ENCODE assay signal across 9 mouse cellular contexts in genomic region chr8:11450184-11451113, GRCm38 (mm10). TPM values are rescaled to one million over a fixed set of nuclear protein-coding genes. Genes with fewer than 3 reads are reported as not detected.
DNase-seq lines count a peak whose midpoint lies in the region; ATAC-seq and TF ChIP-seq lines count a peak whose summit lies in the region.
"Had no signal": no experiment of that assay in that cellular context is flagged by ENCODE, and none has a peak within 500 bp of the region (broad histone marks: within the 10 kb centered on the region; RNA-seq: fewer than 3 reads in every experiment).

No protein-coding gene starts in this region.

- POLR2A ChIA-PET in Patski (lab: Charles Lee), result interaction anchor here (0.7 to 2.5 kb wide), 4 partner anchors 15 to 36 kb away, joined by 3 to 11 read pairs (median 6); no protein-coding TSS in a partner anchor

- in situ Hi-C loops in Patski (cut with MboI; ENCODE audit: low pct_unique_long_range_greater_than_20kb), result loop anchor here (5.0 kb wide), 1 partner anchor 162 kb away; no protein-coding TSS in a partner anchor

- H3K36me3 ChIP-seq in midbrain, embryonic 10.5 days, result no peaks in the 10 kb centered on the region; the same call in 1 of the 2 replicates
- no peaks in the 10 kb centered on the region for H3K36me3 ChIP-seq in midbrain, embryonic 15.5 days (replicated peaks)
- peaks cover 33% of the 10 kb centered on the region for H3K36me3 ChIP-seq in embryonic facial prominence, embryonic 14.5 days (ENCODE audit: control insufficient read depth, insufficient read depth, low read length)
- H3K36me3 ChIP-seq in liver, embryonic 14.5 days (replicated peaks; ENCODE audit: control insufficient read depth, insufficient read depth, low read depth), result no peaks in the 10 kb centered on the region

- H3K4me2 ChIP-seq in midbrain, embryonic 15.5 days, result no peak overlapping the region
- H3K4me2 ChIP-seq in embryonic facial prominence, embryonic 14.5 days (ENCODE audit: low read depth, low read length), result no peak overlapping the region
- no peak overlapping the region for H3K4me2 ChIP-seq in liver, embryonic 14.5 days (ENCODE audit: low read depth)
- H3K4me2 ChIP-seq: embryonic facial prominence, embryonic 15.5 days had no signal

- H3K27me3 ChIP-seq in midbrain, embryonic 10.5 days (ENCODE audit: low read depth, poor library complexity, severe bottlenecking), result peaks cover 16% of the 10 kb centered on the region
- H3K27me3 ChIP-seq in midbrain, embryonic 15.5 days (replicated peaks), result no peaks in the 10 kb centered on the region; the same call in 1 of the 2 replicates
- H3K27me3 ChIP-seq in Patski, result no peaks in the 10 kb centered on the region
- H3K27me3 ChIP-seq in embryonic facial prominence, embryonic 14.5 days (replicated peaks; ENCODE audit: control insufficient read depth, insufficient read depth, low read length), result no peaks in the 10 kb centered on the region
- H3K27me3 ChIP-seq in liver, embryonic 14.5 days (ENCODE audit: control insufficient read depth, insufficient read depth, low read length), result no peaks in the 10 kb centered on the region
- H3K27me3 ChIP-seq: embryonic facial prominence, embryonic 15.5 days had no signal

- peak; percentile 47 for DNase-seq in midbrain, embryonic 10.5 days (ENCODE audit: low spot score)
- DNase-seq in Patski (ENCODE audit: low read depth, low spot score), result no peak
- peak; percentile 73 for DNase-seq in embryonic facial prominence, embryonic 14.5 days (ENCODE audit: low spot score)
- peak; percentile 42 for DNase-seq in induced T-regulatory cell, adult 2 months (ENCODE audit: low read depth)
- DNase-seq in liver, embryonic 14.5 days (ENCODE audit: low read depth in 3 of 3, low spot score in 3 of 3), result no peak
- DNase-seq in testis, postnatal 14 days (ENCODE audit: low spot score), result peak; percentile 60
- no peak for DNase-seq in c-Kit-positive CD71-positive TER-119-positive erythroid progenitor cells, embryonic 14.5 days (ENCODE audit: low spot score)

- CTCF ChIA-PET in Patski (lab: Charles Lee), result interaction anchor here (0.8 to 4.3 kb wide), 18 partner anchors 9 to 172 kb away, joined by 3 to 52 read pairs (median 5); no protein-coding TSS in a partner anchor

- no peak for TF ChIP-seq EP300 in liver, embryonic 14.5 days (IDR thresholded peaks at IDR 0.05; ENCODE audit: low read depth)

- H3K27ac ChIP-seq in midbrain, embryonic 10.5 days (replicated peaks), result peak overlapping the region; percentile 39; the same call in 1 of the 2 replicates
- H3K27ac ChIP-seq in midbrain, embryonic 15.5 days, result no peak overlapping the region
- no peak overlapping the region for H3K27ac ChIP-seq in embryonic facial prominence, embryonic 14.5 days (replicated peaks; ENCODE audit: low read depth, low read length)
- no peak overlapping the region for H3K27ac ChIP-seq in liver, embryonic 14.5 days
- H3K27ac ChIP-seq: embryonic facial prominence, embryonic 15.5 days had no signal

- no peak overlapping the region for H3K4me3 ChIP-seq in midbrain, embryonic 10.5 days
- no peak overlapping the region for H3K4me3 ChIP-seq in midbrain, embryonic 15.5 days
- H3K4me3 ChIP-seq in embryonic facial prominence, embryonic 14.5 days (ENCODE audit: low read depth, low read length), result no peak overlapping the region
- no peak overlapping the region for H3K4me3 ChIP-seq in liver, embryonic 14.5 days (ENCODE audit: insufficient read depth in 1 of 2, low read depth in 2 of 2, low read length in 2 of 2)
- H3K4me3 ChIP-seq: embryonic facial prominence, embryonic 15.5 days had no signal

- TF ChIP-seq CTCF in Patski (IDR thresholded peaks at IDR 0.05), result peak; percentile 81
- TF ChIP-seq CTCF in liver, embryonic 14.5 days (IDR thresholded peaks at IDR 0.05; ENCODE audit: low read depth), result peak; percentile 65

- 39% methylated on average over 8 of the region's 8 CpGs for WGBS in midbrain, embryonic 10.5 days
- 15% methylated on average over 8 of the region's 8 CpGs for WGBS in midbrain, embryonic 15.5 days
- WGBS in embryonic facial prominence, embryonic 14.5 days, result 43% methylated on average over 8 of the region's 8 CpGs
- WGBS in liver, embryonic 14.5 days (ENCODE audit: insufficient replicate concordance), result 27% methylated on average over 8 of the region's 8 CpGs

- H3K9ac ChIP-seq in midbrain, embryonic 15.5 days, result no peak overlapping the region
- H3K9ac ChIP-seq in embryonic facial prominence, embryonic 14.5 days (ENCODE audit: low read depth, low read length), result no peak overlapping the region
- H3K9ac ChIP-seq in liver, embryonic 14.5 days (replicated peaks), result no peak overlapping the region
- H3K9ac ChIP-seq: embryonic facial prominence, embryonic 15.5 days had no signal

- no peaks in the 10 kb centered on the region for H3K9me3 ChIP-seq in midbrain, embryonic 10.5 days (replicated peaks)
- no peaks in the 10 kb centered on the region for H3K9me3 ChIP-seq in midbrain, embryonic 15.5 days
- no peaks in the 10 kb centered on the region for H3K9me3 ChIP-seq in embryonic facial prominence, embryonic 14.5 days (ENCODE audit: control insufficient read depth, low read length)
- no peaks in the 10 kb centered on the region for H3K9me3 ChIP-seq in liver, embryonic 14.5 days (ENCODE audit: control insufficient read depth, low read length)
- H3K9me3 ChIP-seq: embryonic facial prominence, embryonic 15.5 days had no signal

- no peak for ATAC-seq in midbrain, embryonic 15.5 days (replicated peaks)
- ATAC-seq in Patski, result peak; percentile 73
- ATAC-seq in embryonic facial prominence, embryonic 14.5 days (ENCODE audit: low read depth), result peak; percentile 58; the same call in 1 of the 2 replicates
- ATAC-seq in liver, embryonic 14.5 days (ENCODE audit: insufficient read depth), result peak; percentile 39; the same call in 1 of the 2 replicates

- H3K4me1 ChIP-seq in midbrain, embryonic 10.5 days, result peaks cover 48% of the 10 kb centered on the region
- peaks cover 12% of the 10 kb centered on the region; the same call in 1 of the 2 replicates for H3K4me1 ChIP-seq in midbrain, embryonic 15.5 days
- H3K4me1 ChIP-seq in embryonic facial prominence, embryonic 14.5 days (ENCODE audit: control insufficient read depth, insufficient read depth, low read length), result peaks cover 5% of the 10 kb centered on the region
- 0 out of 4 replicates have a peak, but pooled peaks cover 0 to 2% of the 10 kb centered on the region in 2 experiments for H3K4me1 ChIP-seq in liver, embryonic 14.5 days (replicated peaks; ENCODE audit: control insufficient read depth in 2 of 2, insufficient read depth in 2 of 2, low read length in 1 of 2)

RNA-seq across cellular contexts. Expression of gene Rab20, which starts 28.1 kb away (rescaled TPM):
- polyA plus RNA-seq in midbrain, embryonic 10.5 days (2016; fragmentation: Nextera tagmentation; extraction: Ambion mirVana), result 0.60 and 1.3 TPM in 2 replicates
- polyA plus RNA-seq in midbrain, embryonic 15.5 days (2015; fragmentation: Nextera tagmentation; extraction: Ambion mirVana), result 0.71 and 1.3 TPM in 2 replicates
- 70.7 TPM for polyA plus RNA-seq in Patski (2021)
- 2.0 and 2.1 TPM in 2 replicates for polyA plus RNA-seq in embryonic facial prominence, embryonic 14.5 days (2014; fragmentation: Nextera tagmentation; extraction: Ambion mirVana)
- polyA plus RNA-seq in liver, embryonic 14.5 days (2012; rRNA removed), result 2.7 and 2.8 TPM in 2 replicates
- polyA plus RNA-seq in liver, embryonic 14.5 days (2014; fragmentation: Nextera tagmentation; extraction: Ambion mirVana), result 2.9 and 3.1 TPM in 2 replicates

RNA-seq across cellular contexts. Expression of gene Naxd, which starts 46.9 kb away (rescaled TPM):
- polyA plus RNA-seq in midbrain, embryonic 10.5 days (2016; fragmentation: Nextera tagmentation; extraction: Ambion mirVana), result 114 and 116 TPM in 2 replicates
- polyA plus RNA-seq in midbrain, embryonic 15.5 days (2015; fragmentation: Nextera tagmentation; extraction: Ambion mirVana), result 140 and 153 TPM in 2 replicates
- 108 TPM for polyA plus RNA-seq in Patski (2021)
- 95.1 and 103 TPM in 2 replicates for polyA plus RNA-seq in embryonic facial prominence, embryonic 14.5 days (2014; fragmentation: Nextera tagmentation; extraction: Ambion mirVana)
- polyA plus RNA-seq in liver, embryonic 14.5 days (2012; rRNA removed), result 26.9 and 29.8 TPM in 2 replicates
- 31.9 and 33.0 TPM in 2 replicates for polyA plus RNA-seq in liver, embryonic 14.5 days (2014; fragmentation: Nextera tagmentation; extraction: Ambion mirVana)

Comparison
In these comparisons a context has a peak if more than half of its experiments do, and no peak if none do; other contexts are left out.
1. DNase-seq: peak in midbrain, embryonic 10.5 days (single experiment), embryonic facial prominence, embryonic 14.5 days (single experiment), induced T-regulatory cell, adult 2 months (single experiment) and testis, postnatal 14 days (single experiment); none in Patski (single experiment), liver, embryonic 14.5 days (0 of 3) and c-Kit-positive CD71-positive TER-119-positive erythroid progenitor cells, embryonic 14.5 days (single experiment).
2. RNA of gene Rab20, which starts 28.1 kb away (polyA plus RNA-seq): 70.7 TPM in Patski (single experiment); 2.7 to 3.1 TPM in liver, embryonic 14.5 days, 2.0 to 2.1 TPM in embryonic facial prominence, embryonic 14.5 days, 0.60 to 1.3 TPM in midbrain, embryonic 10.5 days and 0.71 to 1.3 TPM in midbrain, embryonic 15.5 days; every median in the first group is over 10 times any median in the second.